ENCODE assay signal across 8 mouse cellular contexts in the genomic region with DNA sequence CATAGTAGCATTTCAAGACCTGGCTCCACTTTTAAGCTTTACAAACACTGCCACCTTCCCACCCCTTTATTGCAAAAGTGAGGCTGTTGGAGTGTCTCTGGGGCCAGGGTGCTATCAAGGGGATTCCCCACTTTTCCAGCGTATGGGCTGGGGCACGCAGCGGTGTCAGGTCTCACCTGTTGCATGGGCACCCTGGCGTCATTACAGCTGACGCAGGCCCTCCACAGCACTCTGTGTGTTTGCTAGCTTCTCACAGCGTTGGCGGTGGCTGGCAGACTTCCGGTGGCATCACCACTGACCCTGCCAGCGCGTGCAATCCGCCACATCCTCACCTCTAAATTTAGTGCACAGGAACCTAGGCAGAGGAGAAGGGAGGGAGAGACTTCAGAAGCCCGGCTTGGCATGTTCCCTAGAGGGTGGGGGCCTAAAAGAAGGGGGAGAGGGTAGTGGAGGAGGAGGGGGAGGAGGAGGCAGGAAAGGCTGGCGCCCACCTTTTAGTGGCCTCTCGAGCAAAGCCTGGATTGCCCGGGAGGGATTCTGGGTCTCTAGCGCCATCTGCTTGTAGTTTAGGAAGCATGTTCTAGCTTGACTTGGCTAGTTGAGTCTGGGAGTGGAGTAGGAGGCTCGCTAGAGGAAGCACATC. TPM values are rescaled to one million over a fixed set of nuclear protein-coding genes. Genes with fewer than 3 reads are reported as not detected.
DNase-seq lines count a peak whose midpoint lies in the region; ATAC-seq and TF ChIP-seq lines count a peak whose summit lies in the region.

No protein-coding gene starts in this region.

- peak overlapping the region; percentile 47 for H3K4me2 ChIP-seq in forebrain, embryonic 12.5 days
- peak overlapping the region; percentile 62 for H3K4me2 ChIP-seq in lung, embryonic 15.5 days
- peak overlapping the region; percentile 54 for H3K4me2 ChIP-seq in neural tube, embryonic 15.5 days

- no peaks in the 10 kb centered on the region for H3K9me3 ChIP-seq in MEL (replicated peaks; ENCODE audit: insufficient read depth, low read length)
- no peaks in the 10 kb centered on the region for H3K9me3 ChIP-seq in forebrain, embryonic 12.5 days
- H3K9me3 ChIP-seq in lung, embryonic 15.5 days = no peaks in the 10 kb centered on the region
- H3K9me3 ChIP-seq in neural tube, embryonic 15.5 days (replicated peaks) = no peaks in the 10 kb centered on the region

- intact Hi-C loops in heart, postnatal 14 days (cut with DNase I) = loop anchor here (1.0 to 5.0 kb wide), 6 partner anchors 17 to 247 kb away; a partner anchor contains a TSS

- H3K79me2 ChIP-seq in MEL (ENCODE audit: control insufficient read depth, insufficient read depth, low read length, poor library complexity) = no peaks in the 10 kb centered on the region

- WGBS in forebrain, embryonic 12.5 days = 23% methylated on average over 17 of the region's 17 CpGs
- 13% methylated on average over 17 of the region's 17 CpGs for whole genome bisulfite sequencing in lung, embryonic 15.5 days
- 13% methylated on average over 17 of the region's 17 CpGs for WGBS in neural tube, embryonic 15.5 days

- TF ChIP-seq EP300 in MEL (IDR thresholded peaks at IDR 0.05; ENCODE audit: low read depth in 1 of 2, low read length in 2 of 2) = no peak

- TF ChIP-seq POLR2A in MEL (IDR thresholded peaks at IDR 0.05; ENCODE audit: control insufficient read depth in 1 of 2, insufficient read depth in 1 of 2, low read depth in 1 of 2, low read length in 2 of 2, poor library complexity in 1 of 2) = no peak

- peak; percentile 52 to 79 (median 67) for TF ChIP-seq CTCF in MEL (IDR thresholded peaks at IDR 0.05 in 2 of 3, conservative IDR thresholded peaks at IDR 0.05 in 1 of 3; ENCODE audit: control insufficient read depth in 1 of 3, insufficient read depth in 1 of 3, low read depth in 2 of 3, low read length in 3 of 3, poor library complexity in 1 of 3, severe bottlenecking in 1 of 3)

- peak; percentile 41; the same call in 1 of the 2 replicates for ATAC-seq in cerebellum, adult (ENCODE audit: insufficient number of reproducible peaks, low FRiP score, low TSS enrichment)
- ATAC-seq in forebrain, embryonic 12.5 days (ENCODE audit: low FRiP score) = peak; percentile 24; the same call in 1 of the 2 replicates
- ATAC-seq in lung, embryonic 15.5 days (ENCODE audit: borderline replicate concordance, extremely low read depth, low FRiP score, low TSS enrichment) = peak; percentile 63
- peak; percentile 46; the same call in 1 of the 2 replicates for ATAC-seq in neural tube, embryonic 15.5 days (ENCODE audit: low FRiP score)

- H3K4me3 ChIP-seq in MEL (ENCODE audit: control insufficient read depth in 1 of 2, insufficient read depth in 1 of 2, low read depth in 2 of 2, low read length in 2 of 2) = no peak overlapping the region
- peak overlapping the region; percentile 14; the same call in 1 of the 2 replicates for H3K4me3 ChIP-seq in forebrain, embryonic 12.5 days (replicated peaks)
- peak overlapping the region; percentile 28 for H3K4me3 ChIP-seq in lung, embryonic 15.5 days
- peak overlapping the region; percentile 20 for H3K4me3 ChIP-seq in neural tube, embryonic 15.5 days (replicated peaks)

- peak; percentile 68 for DNase-seq in MEL (ENCODE audit: low read depth, low spot score)
- peak; percentile 65 to 77 for DNase-seq in heart, postnatal 14 days
- DNase-seq in kidney, postnatal 36 days = peak; percentile 57 to 71
- DNase-seq in thymus, postnatal 14 days = peak; percentile 76

- H3K27ac ChIP-seq in MEL (ENCODE audit: control insufficient read depth, low read depth, low read length) = no peak overlapping the region
- no peak overlapping the region for H3K27ac ChIP-seq in forebrain, embryonic 12.5 days
- peak overlapping the region; percentile 63 for H3K27ac ChIP-seq in lung, embryonic 15.5 days
- no peak overlapping the region for H3K27ac ChIP-seq in neural tube, embryonic 15.5 days (replicated peaks)

- peaks cover 0 to 9% of the 10 kb centered on the region in 2 experiments; a peak in 1 of 4 replicates for H3K4me1 ChIP-seq in MEL (ENCODE audit: control insufficient read depth in 1 of 2, insufficient read depth in 2 of 2, low read length in 2 of 2)
- peaks cover 47% of the 10 kb centered on the region for H3K4me1 ChIP-seq in forebrain, embryonic 12.5 days
- peaks cover 44% of the 10 kb centered on the region for H3K4me1 ChIP-seq in lung, embryonic 15.5 days
- H3K4me1 ChIP-seq in neural tube, embryonic 15.5 days = peaks cover 53% of the 10 kb centered on the region

- H3K9ac ChIP-seq in MEL (ENCODE audit: control insufficient read depth, low read depth, low read length, poor library complexity, severe bottlenecking) = no peak overlapping the region
- 0 out of 2 replicates have a peak overlapping the region, but pooled peaks have one; percentile 1 for H3K9ac ChIP-seq in forebrain, embryonic 12.5 days
- peak overlapping the region; percentile 22; the same call in 1 of the 2 replicates for H3K9ac ChIP-seq in lung, embryonic 15.5 days
- no peak overlapping the region for H3K9ac ChIP-seq in neural tube, embryonic 15.5 days (replicated peaks)

- 0 out of 4 replicates have a peak, but pooled peaks cover 0 to 2% of the 10 kb centered on the region in 2 experiments for H3K36me3 ChIP-seq in MEL (ENCODE audit: control insufficient read depth in 1 of 2, insufficient read depth in 2 of 2, low read length in 2 of 2)
- no peaks in the 10 kb centered on the region; the same call in 1 of the 2 replicates for H3K36me3 ChIP-seq in forebrain, embryonic 12.5 days (replicated peaks)
- H3K36me3 ChIP-seq in lung, embryonic 15.5 days = no peaks in the 10 kb centered on the region
- 0 out of 2 replicates have a peak, but pooled peaks cover 3% of the 10 kb centered on the region for H3K36me3 ChIP-seq in neural tube, embryonic 15.5 days

- H3K27me3 ChIP-seq in MEL (ENCODE audit: control insufficient read depth in 1 of 2, insufficient read depth in 2 of 2, low read length in 2 of 2) = no peaks in the 10 kb centered on the region
- no peaks in the 10 kb centered on the region for H3K27me3 ChIP-seq in forebrain, embryonic 12.5 days
- no peaks in the 10 kb centered on the region for H3K27me3 ChIP-seq in lung, embryonic 15.5 days
- H3K27me3 ChIP-seq in neural tube, embryonic 15.5 days (replicated peaks) = no peaks in the 10 kb centered on the region

- peak; percentile 76 for TF ChIP-seq RAD21 in MEL (IDR thresholded peaks at IDR 0.05; ENCODE audit: low read depth, low read length)

TF ChIP-seq in MEL, 35 proteins besides CTCF, POLR2A, EP300 and RAD21:
- TF ChIP-seq ZC3H11A (IDR thresholded peaks at IDR 0.05; ENCODE audit: low read depth, low read length) (peak; percentile 63), SMC3 (IDR thresholded peaks at IDR 0.05; ENCODE audit: low read depth, low read length) (peak; percentile 85), NRF1 (IDR thresholded peaks at IDR 0.05; ENCODE audit: insufficient read depth, low read depth, low read length, poor library complexity, severe bottlenecking) (no peak)

RNA-seq across cellular contexts. Expression of a gene that starts 18.5 kb away (rescaled TPM):
- 1.9 and 2.2 TPM in 2 replicates for total RNA-seq in MEL (2012; rRNA removed)
- 1 to 10 TPM in 1 of 2 experiments, not detected in 1; 5.5 TPM for polyA plus RNA-seq in MEL (2012; ENCODE audit: insufficient read depth in 1 of 2, insufficient read length in 2 of 2, low read depth in 1 of 2, low replicate concordance in 2 of 2, missing spikeins in 1 of 2)
- polyA plus RNA-seq in forebrain, embryonic 12.5 days (2016; fragmentation: Nextera tagmentation; extraction: Ambion mirVana) = 46.2 and 49.5 TPM in 2 replicates
- total RNA-seq in heart, postnatal 14 days (2021) = 10 to 100 TPM; 37.0 to 40.6 TPM
- 33.7 and 37.1 TPM in 2 replicates for polyA plus RNA-seq in lung, embryonic 15.5 days (2015; fragmentation: Nextera tagmentation; extraction: Ambion mirVana)
- 48.7 and 51.9 TPM in 2 replicates for polyA plus RNA-seq in neural tube, embryonic 15.5 days (2015; fragmentation: Nextera tagmentation; extraction: Ambion mirVana)

RNA-seq across cellular contexts. Expression of a gene that starts 52.3 kb away (rescaled TPM):
- not detected in 2 replicates for total RNA-seq in MEL (2012; rRNA removed)
- polyA plus RNA-seq in MEL (2012; ENCODE audit: insufficient read depth in 1 of 2, insufficient read length in 2 of 2, low read depth in 1 of 2, low replicate concordance in 2 of 2, missing spikeins in 1 of 2) = not detected
- polyA plus RNA-seq in forebrain, embryonic 12.5 days (2016; fragmentation: Nextera tagmentation; extraction: Ambion mirVana) = not detected in 2 replicates
- total RNA-seq in heart, postnatal 14 days (2021) = 1 to 10 TPM; 4.1 to 4.6 TPM
- 3.4 and 3.9 TPM in 2 replicates for polyA plus RNA-seq in lung, embryonic 15.5 days (2015; fragmentation: Nextera tagmentation; extraction: Ambion mirVana)
- 0.83 and 0.92 TPM in 2 replicates for polyA plus RNA-seq in neural tube, embryonic 15.5 days (2015; fragmentation: Nextera tagmentation; extraction: Ambion mirVana)

Comparison
In these comparisons a context has a peak if more than half of its experiments do, and no peak if none do; other contexts are left out.
1. H3K4me3 ChIP-seq: peak in forebrain, embryonic 12.5 days (single experiment), lung, embryonic 15.5 days (single experiment) and neural tube, embryonic 15.5 days (single experiment); none in MEL (0 of 2).
2. H3K9ac ChIP-seq: peak in forebrain, embryonic 12.5 days (single experiment) and lung, embryonic 15.5 days (single experiment); none in MEL (single experiment) and neural tube, embryonic 15.5 days (single experiment).
3. Peak in every context shown above with its lines, with median percentiles within 50 percentile points of each other: DNase-seq, ATAC-seq and H3K4me2 ChIP-seq.